Mouse (Mus musculus) small intestine, adult 2 months (tissue): Measurements from ENCODE around the gene Rem2.

Experiments used
- CTCF ChIP-seq: fragments of 200-500 bp; IDR thresholded peaks from 2 replicates; pipeline ENCODE4 v1.5.1; 2012; ENCODE audit warnings: low read depth, mild to moderate bottlenecking, control low read depth, inconsistent platforms, low read length, moderate library complexity, mixed read lengths; ENCODE audit not compliant: insufficient replicate concordance, insufficient read length; ENCODE audit errors: extremely low read depth
- POLR2A ChIP-seq: fragments of 200-500 bp; IDR thresholded peaks from 2 replicates; pipeline ENCODE4 v1.6.1; 2012; ENCODE audit warnings: low read depth, mild to moderate bottlenecking, control low read depth, inconsistent platforms, low read length, moderate library complexity

DNA sequence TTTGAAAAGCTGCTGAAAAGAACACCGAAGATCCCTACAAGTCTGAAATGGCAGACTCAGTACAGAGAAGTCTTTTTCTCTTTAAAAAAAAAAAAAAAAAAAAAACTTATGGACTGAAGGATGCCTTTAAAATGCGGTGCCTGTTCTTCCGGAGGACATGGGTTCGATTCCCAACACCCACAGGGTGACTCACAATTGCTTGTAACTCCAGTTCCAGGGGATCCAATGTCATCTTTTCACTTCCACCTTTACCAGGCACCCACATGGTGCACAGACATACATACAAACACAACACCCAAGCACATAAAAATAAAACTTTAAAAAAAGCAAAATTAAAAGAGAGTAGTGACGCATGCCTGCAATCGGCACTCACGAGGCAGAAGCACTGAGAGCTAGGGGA is 48.2 kb upstream of the Rem2 start:
- no peak for TF ChIP-seq CTCF
- TF ChIP-seq POLR2A = no peak
